Mouse (Mus musculus) heart, postnatal 0 days (tissue): ENCODE results near the gene Maml3. TPM values are rescaled to one million over a fixed set of nuclear protein-coding genes. Genes with fewer than 3 reads are reported as not detected.
A peak's percentile ranks its signal among the peaks of the same experiment; 100 is the strongest.

ENCODE experiments used
- ATAC-seq: fragments of 200-750 bp; cut with Nextera tagmentation; 2 replicates; pipeline ENCODE4 v1.8.0; 2017; ENCODE audit warnings: low read depth, moderate number of reproducible peaks, moderate library complexity; ENCODE audit not compliant: insufficient read depth
- DNase-seq: peaks from one replicate; pipeline ENCODE4 v3.0.0-alpha.2; 2016; ENCODE audit warnings: low spot score
- H3K27ac ChIP-seq: fragments of 300-500 bp; sonication (generic); 2 replicates; pipeline ENCODE4 v1.5.1; 2014; ENCODE audit warnings: low read depth, mild to moderate bottlenecking
- H3K27me3 ChIP-seq: fragments of 300-500 bp; sonication (generic); 2 replicates; pipeline ENCODE4 v1.6.1; 2014; ENCODE audit warnings: low read length, mixed read lengths; ENCODE audit not compliant: control insufficient read depth, insufficient read depth
- H3K36me3 ChIP-seq: fragments of 300-500 bp; sonication (generic); replicated peaks from 2 replicates; pipeline ENCODE4 v1.6.1; 2014; ENCODE audit warnings: low read length, mixed read lengths; ENCODE audit not compliant: control insufficient read depth, insufficient read depth
- H3K4me1 ChIP-seq: fragments of 300-500 bp; sonication (generic); 2 replicates; pipeline ENCODE4 v1.6.1; 2014; ENCODE audit warnings: antibody characterized with exemption; ENCODE audit not compliant: control insufficient read depth, insufficient read depth
- H3K4me2 ChIP-seq: fragments of 300-500 bp; sonication (generic); 2 replicates; pipeline ENCODE4 v1.6.1; 2014; ENCODE audit warnings: low read depth, mild to moderate bottlenecking, low read length, moderate library complexity
- H3K4me3 ChIP-seq: fragments of 300-500 bp; sonication (generic); 2 replicates; pipeline ENCODE4 v1.5.1; 2014; ENCODE audit warnings: low read depth, low read length
- H3K9ac ChIP-seq: fragments of 300-500 bp; sonication (generic); replicated peaks from 2 replicates; pipeline ENCODE4 v1.6.1; 2014; ENCODE audit warnings: low read depth, low read length, mixed read lengths
- H3K9me3 ChIP-seq: fragments of 300-500 bp; sonication (generic); replicated peaks from 2 replicates; pipeline ENCODE4 v1.6.1; 2016; ENCODE audit warnings: low read length; ENCODE audit not compliant: control insufficient read depth
- CTCF ChIP-seq: IDR thresholded peaks from 2 replicates; pipeline ENCODE4 v1.5.1; 2016; ENCODE audit warnings: antibody characterized with exemption, control low read depth, low read depth
- EP300 ChIP-seq: IDR thresholded peaks from 2 replicates; pipeline ENCODE4 v1.6.1; 2016; ENCODE audit warnings: antibody characterized with exemption, low read depth
- WGBS: fragments of 180-500 bp; shearing (Covaris S2); extraction: QIAGEN DNeasy Blood & Tissue Kit; methylation state at CpG from one replicate; pipeline ENCODE4 v1.1.7; 2014; 5-methylcytosine and 5-hydroxymethylcytosine counted together
- polyA plus RNA-seq: library from polyadenylated mRNA; unstranded; fragments of >200 nt; fragmentation: Nextera tagmentation; extraction: Ambion mirVana; gene quantifications from 2 replicates; pipeline ENCODE4 v1.2.1, GENCODE M21; 2015
- total RNA-seq: library from RNA; depleted of rRNA; stranded (reverse); fragments of >200 nt; gene quantifications from 2 replicates; pipeline ENCODE4 v1.2.3, GENCODE M21; 2014; ENCODE audit warnings: low replicate concordance

Maml3 gene
- total and polyA plus RNA-seq, 2 experiments from 2014 or later, result 1.6 to 6.2 TPM

DNA sequence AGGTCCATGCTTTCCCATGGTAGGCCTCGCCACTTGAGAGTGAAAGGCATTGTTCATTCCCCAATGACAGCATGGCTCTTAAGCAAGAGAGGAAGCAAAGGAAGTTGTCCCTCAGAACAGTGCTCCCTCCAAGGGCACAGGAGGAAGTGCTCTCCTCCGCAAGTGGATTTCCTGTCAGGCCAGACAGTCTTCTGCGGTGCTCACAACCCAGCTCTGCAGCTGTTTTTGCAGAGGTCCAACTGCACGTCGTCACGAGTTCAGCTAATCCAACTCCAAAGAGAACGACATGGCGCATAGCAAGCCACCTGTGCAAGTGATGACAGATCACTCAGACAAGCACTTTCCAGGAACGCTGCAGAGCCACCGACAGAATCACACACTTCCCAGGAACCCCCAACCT is 222.9 kb downstream of the Maml3 start:
- peak overlapping the region; percentile 47 for H3K27ac ChIP-seq
- peak; percentile 54 for DNase-seq
- no peaks in the 10 kb centered on the region for H3K36me3 ChIP-seq
- 8% methylated on average over 10 of the region's 10 CpGs for WGBS
- peaks cover 25% of the 10 kb centered on the region for H3K4me1 ChIP-seq
- peak; percentile 76 for TF ChIP-seq EP300
- TF ChIP-seq CTCF, result no peak
- peak; percentile 70 for ATAC-seq
- H3K4me3 ChIP-seq, result no peak overlapping the region
- H3K9ac ChIP-seq, result no peak overlapping the region
- no peaks in the 10 kb centered on the region for H3K9me3 ChIP-seq
- H3K27me3 ChIP-seq, result no peaks in the 10 kb centered on the region
- H3K4me2 ChIP-seq, result no peak overlapping the region

GRCm38 (mm10) chr3:51881393-51881792 is 223.5 kb downstream of the Maml3 start:
- TF ChIP-seq CTCF (no peak), EP300 (no peak)
- Histone ChIP-seq H3K4me2 (no peak overlapping the region), H3K4me3 (no peak overlapping the region), H3K27me3 (no peaks in the 10 kb centered on the region), H3K27ac (peak overlapping the region; percentile 47; the same call in 1 of the 2 replicates), H3K36me3 (no peaks in the 10 kb centered on the region), H3K9ac (no peak overlapping the region), H3K9me3 (no peaks in the 10 kb centered on the region), H3K4me1 (peaks cover 25% of the 10 kb centered on the region)
- no peak for ATAC-seq
- 24% methylated on average over 2 of the region's 2 CpGs for WGBS
- no peak for DNase-seq

DNA sequence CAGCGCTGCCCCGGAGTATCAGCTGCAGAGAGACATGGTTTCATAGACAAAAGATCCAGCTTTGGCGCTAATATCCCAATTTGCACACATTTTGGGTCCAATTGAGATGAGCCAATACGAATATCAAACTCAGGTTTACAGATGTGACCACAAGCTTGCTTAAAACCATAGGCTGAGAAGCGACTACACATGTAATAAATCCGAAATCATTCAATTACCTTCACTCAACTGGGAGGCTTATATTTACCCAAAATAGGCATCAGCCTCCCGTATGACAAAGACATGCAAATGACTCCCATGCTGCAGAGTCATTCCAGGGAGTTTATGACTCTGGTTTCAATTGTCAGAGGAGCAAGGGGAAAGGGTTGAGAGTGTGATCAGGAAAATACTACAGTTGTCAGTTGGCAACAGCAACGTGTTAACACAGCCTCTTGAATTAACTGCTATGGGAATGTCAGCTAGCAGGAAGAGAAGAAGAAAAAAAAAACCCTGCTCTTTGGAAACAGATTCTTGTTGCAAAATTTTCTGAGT is 224.3 kb downstream of the Maml3 start:
- TF ChIP-seq CTCF, result no peak
- TF ChIP-seq EP300, result no peak
- Histone ChIP-seq H3K27ac (0 out of 2 replicates have a peak overlapping the region, but pooled peaks have one; percentile 15), H3K27me3 (no peaks in the 10 kb centered on the region), H3K4me1 (peaks cover 21% of the 10 kb centered on the region), H3K9ac (no peak overlapping the region), H3K9me3 (no peaks in the 10 kb centered on the region), H3K4me2 (no peak overlapping the region), H3K4me3 (no peak overlapping the region), H3K36me3 (no peaks in the 10 kb centered on the region)
- ATAC-seq, result no peak
- DNase-seq, result peak; percentile 58
- WGBS, result 69% methylated on average over 8 of the region's 8 CpGs

- TF ChIP-seq EP300 (no peak), CTCF (no peak)
- ATAC-seq (no peak), DNase-seq (no peak)
- Histone ChIP-seq H3K27ac (0 out of 2 replicates have a peak overlapping the region, but pooled peaks have one; percentile 8), H3K9me3 (no peaks in the 10 kb centered on the region), H3K9ac (no peak overlapping the region), H3K4me2 (no peak overlapping the region), H3K4me1 (peaks cover 21% of the 10 kb centered on the region), H3K4me3 (no peak overlapping the region), H3K36me3 (no peaks in the 10 kb centered on the region), H3K27me3 (no peaks in the 10 kb centered on the region)
- WGBS, result 83% methylated on average over 11 of the region's 11 CpGs
Measured at GRCm38 (mm10) chr3:51879211-51879610, 225.7 kb downstream of the Maml3 start.

- ATAC-seq (no peak), DNase-seq (no peak)
- H3K9ac ChIP-seq, result no peak overlapping the region
- H3K4me1 ChIP-seq, result peaks cover 25% of the 10 kb centered on the region
- H3K4me2 ChIP-seq, result no peak overlapping the region
- no peaks in the 10 kb centered on the region for H3K36me3 ChIP-seq
- no peaks in the 10 kb centered on the region for H3K9me3 ChIP-seq
- WGBS, result 64% methylated on average over 9 of the region's 9 CpGs
- no peaks in the 10 kb centered on the region for H3K27me3 ChIP-seq
- no peak for TF ChIP-seq EP300
- no peak for TF ChIP-seq CTCF
- H3K27ac ChIP-seq, result 0 out of 2 replicates have a peak overlapping the region, but pooled peaks have one; percentile 8
- no peak overlapping the region for H3K4me3 ChIP-seq
Measured at GRCm38 (mm10) chr3:51878577-51878976, 226.3 kb downstream of the Maml3 start.

- DNase-seq (no peak), ATAC-seq (no peak)
- H3K4me2 ChIP-seq, result no peak overlapping the region
- H3K9ac ChIP-seq, result no peak overlapping the region
- peaks cover 20% of the 10 kb centered on the region for H3K4me1 ChIP-seq
- H3K36me3 ChIP-seq, result no peaks in the 10 kb centered on the region
- no peak for TF ChIP-seq CTCF
- TF ChIP-seq EP300, result no peak
- H3K27me3 ChIP-seq, result no peaks in the 10 kb centered on the region
- H3K9me3 ChIP-seq, result no peaks in the 10 kb centered on the region
- no peak overlapping the region for H3K27ac ChIP-seq
- no peak overlapping the region for H3K4me3 ChIP-seq
- 87% methylated on average over 9 of the region's 9 CpGs for WGBS
Measured at GRCm38 (mm10) chr3:51876729-51877128, 228.1 kb downstream of the Maml3 start.
